Mouse (Mus musculus) MEL (cell line): ENCODE data around the gene Vav2. TPM values are rescaled to one million over a fixed set of nuclear protein-coding genes. Genes with fewer than 3 reads are reported as not detected.

Experiments used
- DNase-seq: peaks from one replicate; pipeline ENCODE4 v3.0.0; 2011; ENCODE audit warnings: low read depth, low spot score
- H3K27ac ChIP-seq: 2 replicates; pipeline ENCODE4 v1.5.1; 2012; ENCODE audit warnings: low read depth, mild to moderate bottlenecking, control low read depth, low read length, moderate library complexity; ENCODE audit not compliant: control insufficient read depth
- H3K27me3 ChIP-seq, 2 experiments: fragments of 150-350 bp in 1 of 2; sonication (generic) in 1 of 2; 2 replicates each; pipeline ENCODE4 v1.6.1; 2012; ENCODE audit warnings: low read length in 2 of 2, mild to moderate bottlenecking in 2 of 2, improper control_type of control experiment in 1 of 2, moderate library complexity in 1 of 2; ENCODE audit not compliant: insufficient read depth in 2 of 2, control insufficient read depth in 1 of 2
- H3K36me3 ChIP-seq, 2 experiments: 2 replicates each; pipeline ENCODE4 v1.6.1; 2012 to 2014; ENCODE audit warnings: low read length in 2 of 2, improper control_type of control experiment in 1 of 2, inconsistent platforms in 1 of 2, mild to moderate bottlenecking in 1 of 2; ENCODE audit not compliant: insufficient read depth in 2 of 2, control insufficient read depth in 1 of 2
- H3K4me1 ChIP-seq, 2 experiments: fragments of 150-350 bp in 1 of 2; sonication (generic) in 1 of 2; 2 replicates each; pipeline ENCODE4 v1.6.1; 2012; ENCODE audit warnings: low read length in 2 of 2, improper control_type of control experiment in 1 of 2, mild to moderate bottlenecking in 1 of 2; ENCODE audit not compliant: insufficient read depth in 2 of 2, control insufficient read depth in 1 of 2
- H3K4me3 ChIP-seq, 2 experiments: fragments of 150-350 bp in 1 of 2; sonication (generic) in 1 of 2; 2 replicates each; pipeline ENCODE4 v1.5.1; 2012; ENCODE audit warnings: low read depth in 2 of 2, low read length in 2 of 2, mild to moderate bottlenecking in 2 of 2, moderate library complexity in 2 of 2, control low read depth in 1 of 2, improper control_type of control experiment in 1 of 2; ENCODE audit not compliant: control insufficient read depth in 1 of 2, insufficient read depth in 1 of 2
- H3K79me2 ChIP-seq: 2 replicates; pipeline ENCODE4 v1.6.1; 2012; ENCODE audit warnings: mild to moderate bottlenecking, low read length, moderate library complexity; ENCODE audit not compliant: control insufficient read depth, poor library complexity, insufficient read depth
- H3K9ac ChIP-seq: 2 replicates; pipeline ENCODE4 v1.6.1; 2012; ENCODE audit warnings: low read depth, mild to moderate bottlenecking, control low read depth, low read length, moderate library complexity; ENCODE audit not compliant: control insufficient read depth, poor library complexity, severe bottlenecking
- H3K9me3 ChIP-seq: fragments of 150-350 bp; sonication (generic); replicated peaks from 2 replicates; pipeline ENCODE4 v1.6.1; 2012; ENCODE audit warnings: mild to moderate bottlenecking, low read length, improper control_type of control experiment, moderate library complexity; ENCODE audit not compliant: insufficient read depth
- BHLHE40 ChIP-seq: IDR thresholded peaks from 2 replicates; pipeline ENCODE4 v1.6.1; 2012; ENCODE audit warnings: low read depth, mild to moderate bottlenecking, inconsistent platforms, low read length, improper control_type of control experiment, borderline replicate concordance
- CHD1 ChIP-seq: IDR thresholded peaks from 2 replicates; pipeline ENCODE4 v1.6.1; 2012; ENCODE audit warnings: low read depth, mild to moderate bottlenecking, inconsistent platforms, low read length, improper control_type of control experiment
- CTCF ChIP-seq, 3 experiments: IDR thresholded peaks in 2 of 3; conservative IDR thresholded peaks in 1 of 3; 2 replicates each; pipeline ENCODE4 v1.5.1; 2011 to 2012; ENCODE audit warnings: low read length in 3 of 3, low read depth in 2 of 3, mild to moderate bottlenecking in 2 of 3, improper control_type of control experiment in 1 of 3, inconsistent platforms in 1 of 3, mixed read lengths in 1 of 3, moderate library complexity in 1 of 3; ENCODE audit not compliant: control insufficient read depth in 1 of 3, insufficient read depth in 1 of 3, poor library complexity in 1 of 3, severe bottlenecking in 1 of 3
- E2F4 ChIP-seq: IDR thresholded peaks from 2 replicates; pipeline ENCODE4 v1.6.1; 2011; ENCODE audit warnings: low read depth, low read length, improper control_type of control experiment, borderline replicate concordance
- ELF1 ChIP-seq: IDR thresholded peaks from 2 replicates; pipeline ENCODE4 v1.6.1; 2014; ENCODE audit warnings: low read depth, mild to moderate bottlenecking, inconsistent platforms, low read length, improper control_type of control experiment, moderate library complexity
- ETS1 ChIP-seq: IDR thresholded peaks from 2 replicates; pipeline ENCODE4 v1.6.1; 2012; ENCODE audit warnings: low read depth, mild to moderate bottlenecking, inconsistent platforms, low read length, improper control_type of control experiment, moderate library complexity
- GABPA ChIP-seq: IDR thresholded peaks from 2 replicates; pipeline ENCODE4 v1.6.1; 2012; ENCODE audit warnings: low read depth, mild to moderate bottlenecking, inconsistent platforms, low read length, improper control_type of control experiment, moderate library complexity
- GATA1 ChIP-seq: IDR thresholded peaks from 2 replicates; pipeline ENCODE4 v1.6.1; 2011; ENCODE audit warnings: low read depth, low read length, improper control_type of control experiment
- HCFC1 ChIP-seq: IDR thresholded peaks from 2 replicates; pipeline ENCODE4 v1.6.1; 2012; ENCODE audit warnings: low read depth, mild to moderate bottlenecking, inconsistent platforms, low read length, improper control_type of control experiment, moderate library complexity
- MAFK ChIP-seq: IDR thresholded peaks from 2 replicates; pipeline ENCODE4 v1.6.1; 2011; ENCODE audit warnings: low read depth, mild to moderate bottlenecking, low read length, improper control_type of control experiment, borderline replicate concordance
- MEF2A ChIP-seq: IDR thresholded peaks from 2 replicates; pipeline ENCODE4 v1.6.1; 2014; ENCODE audit warnings: low read depth, mild to moderate bottlenecking, inconsistent platforms, low read length, improper control_type of control experiment; ENCODE audit not compliant: poor library complexity, insufficient replicate concordance, severe bottlenecking; ENCODE audit errors: extremely low read depth
- MYC ChIP-seq: IDR thresholded peaks from 2 replicates; pipeline ENCODE4 v1.6.1; 2011; ENCODE audit warnings: low read depth, mild to moderate bottlenecking, low read length, improper control_type of control experiment, moderate library complexity
- POLR2AphosphoS5 ChIP-seq: IDR thresholded peaks from 2 replicates; pipeline ENCODE4 v1.6.1; 2012; ENCODE audit warnings: low read depth, borderline replicate concordance, mild to moderate bottlenecking, inconsistent platforms, low read length, moderate library complexity, mixed read lengths
- RCOR1 ChIP-seq: IDR thresholded peaks from 2 replicates; pipeline ENCODE4 v1.6.1; 2012; ENCODE audit warnings: low read depth, mild to moderate bottlenecking, inconsistent platforms, low read length, improper control_type of control experiment
- SIN3A ChIP-seq: IDR thresholded peaks from 2 replicates; pipeline ENCODE4 v1.6.1; 2012; ENCODE audit warnings: low read length, improper control_type of control experiment, inconsistent platforms
- TAL1 ChIP-seq: IDR thresholded peaks from 2 replicates; pipeline ENCODE4 v1.6.1; 2012; ENCODE audit warnings: mild to moderate bottlenecking, inconsistent platforms, low read length, moderate library complexity, mixed read lengths
- UBTF ChIP-seq: IDR thresholded peaks from 2 replicates; pipeline ENCODE4 v1.6.1; 2012; ENCODE audit warnings: low read depth, mild to moderate bottlenecking, inconsistent platforms, low read length, improper control_type of control experiment, moderate library complexity, borderline replicate concordance; ENCODE audit not compliant: insufficient read depth
- USF1 ChIP-seq: IDR thresholded peaks from 2 replicates; pipeline ENCODE4 v1.6.1; 2014; ENCODE audit warnings: low read depth, mild to moderate bottlenecking, inconsistent platforms, low read length, improper control_type of control experiment, moderate library complexity
- ZKSCAN1 ChIP-seq: IDR thresholded peaks from 2 replicates; pipeline ENCODE4 v1.6.1; 2012; ENCODE audit warnings: low read depth, mild to moderate bottlenecking, inconsistent platforms, low read length, improper control_type of control experiment, moderate library complexity
- ZMIZ1 ChIP-seq: IDR thresholded peaks from 2 replicates; pipeline ENCODE4 v1.6.1; 2012; ENCODE audit warnings: low read depth, mild to moderate bottlenecking, inconsistent platforms, low read length, improper control_type of control experiment, moderate library complexity
- polyA plus RNA-seq, 2 experiments: library from polyadenylated mRNA; stranded (reverse) in 1 of 2; unstranded in 1 of 2; fragments of >175 nt in 1 of 2; fragments of >200 nt in 1 of 2; gene quantifications; 2 replicates each; pipeline versions ENCODE4 v1.2.1 to v1.2.4; 2012; ENCODE audit warnings: low replicate concordance in 2 of 2, low read depth in 1 of 2; ENCODE audit not compliant: insufficient read length in 2 of 2, insufficient read depth in 1 of 2, missing spikeins in 1 of 2
- total RNA-seq: library from RNA; depleted of rRNA; stranded (reverse); fragments of 300-350 nt; gene quantifications from 2 replicates; pipeline ENCODE4 v1.2.3, GENCODE M21; 2012

The Vav2 gene
- total and polyA plus RNA-seq, 3 experiments: 8.8 to 15.9 TPM; not detected in 1

DNA sequence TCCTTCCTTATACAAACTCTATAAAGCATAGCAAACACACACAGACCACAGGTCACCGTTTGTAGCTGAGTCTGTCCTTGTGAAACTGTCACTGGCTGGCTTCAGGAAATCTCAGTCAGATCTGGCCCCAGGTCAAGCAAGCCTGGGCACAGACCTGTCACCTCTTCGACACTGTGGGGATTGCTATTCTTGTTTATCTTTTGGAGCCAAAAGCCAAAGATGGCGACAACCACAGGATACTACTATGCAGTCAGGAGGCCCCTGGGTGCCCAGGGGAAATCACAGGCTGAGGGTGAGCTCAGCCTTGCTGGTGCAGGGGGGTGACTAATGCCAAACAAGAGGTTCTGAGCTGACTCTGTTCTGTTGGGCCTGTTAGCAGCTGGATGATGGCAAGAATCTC, 10.4 kb downstream of the Vav2 start:
- TF ChIP-seq E2F4 (no peak), ELF1 (no peak), ZKSCAN1 (no peak), TAL1 (no peak), POLR2AphosphoS5 (no peak), GATA1 (no peak), MYC (no peak), ZMIZ1 (no peak), UBTF (no peak), BHLHE40 (no peak), RCOR1 (no peak), HCFC1 (no peak), SIN3A (no peak), CHD1 (no peak), GABPA (no peak), USF1 (no peak), ETS1 (no peak), CTCF (IDR thresholded peaks at IDR 0.05 in 2 of 3, conservative IDR thresholded peaks at IDR 0.05 in 1 of 3; ENCODE audit: control insufficient read depth in 1 of 3, insufficient read depth in 1 of 3, low read depth in 2 of 3, low read length in 3 of 3, poor library complexity in 1 of 3, severe bottlenecking in 1 of 3) (no peak), MEF2A (no peak), MAFK (no peak)
- Histone ChIP-seq H3K4me3 (no peak overlapping the region), H3K79me2 (no peaks in the 10 kb centered on the region; the same call in 1 of the 2 replicates), H3K4me1 (peaks cover 5 to 30% of the 10 kb centered on the region in 2 experiments), H3K9ac (no peak overlapping the region), H3K9me3 (no peaks in the 10 kb centered on the region), H3K36me3 (peaks cover 0 to 7% of the 10 kb centered on the region in 2 experiments; a peak in 2 of 4 replicates), H3K27ac (no peak overlapping the region), H3K27me3 (no peaks in the 10 kb centered on the region)
- no peak for DNase-seq
